Mouse (Mus musculus) left cerebral cortex, postnatal 4 days (tissue): ENCODE results near the gene Chd5. TPM values are rescaled to one million over a fixed set of nuclear protein-coding genes. Genes with fewer than 3 reads are reported as not detected.

ENCODE experiments used
- DNase-seq: peaks from one replicate; pipeline ENCODE4 v3.0.0-alpha.2; 2022
- intact Hi-C: fragments of 180-260 bp; cut with DNase I; formaldehyde crosslinking; loops from one replicate; pipeline ENCODE4 v1.15.1; 2025
- total RNA-seq, 2 experiments: library from RNA; stranded (reverse); gene quantifications; 2 replicates each; pipeline ENCODE4 v1.2.3; 2021

Gene Chd5
- total RNA-seq, 2 experiments from 2014 or later: 185 to 191 TPM

- intact Hi-C loops: loop anchor here (10.0 kb wide), 1 partner anchor 250 kb away; the partner anchor contains the start of gene Acot7
- DNase-seq: no peak
Observed at GRCm38 (mm10) chr4:152424341-152424740, 85.9 kb downstream of the Chd5 start.

GRCm38 (mm10) chr4:152424922-152425321, 86.5 kb downstream of the Chd5 start:
- no peak for DNase-seq
- intact Hi-C loops: loop anchor here (10.0 kb wide), 1 partner anchor 250 kb away; the partner anchor contains the start of gene Acot7

GRCm38 (mm10) chr4:152428259-152428658, 89.8 kb downstream of the Chd5 start:
- no peak for DNase-seq
- intact Hi-C loops: loop anchor here (10.0 kb wide), 1 partner anchor 253 kb away; the partner anchor contains the start of gene Acot7

GRCm38 (mm10) chr4:152432308-152432707, 93.9 kb downstream of the Chd5 start:
- intact Hi-C loops: loop anchor here (2.0 kb wide), 1 partner anchor 98 kb away; no protein-coding TSS in a partner anchor
- peak; percentile 47 for DNase-seq

- intact Hi-C loops: no loop called here
- DNase-seq: peak; percentile 97
Observed at GRCm38 (mm10) chr4:152434836-152435235, 96.4 kb downstream of the Chd5 start.

GRCm38 (mm10) chr4:152435255-152435654, 96.8 kb downstream of the Chd5 start:
- peak; percentile 89 for DNase-seq
- intact Hi-C loops: no loop called here

Other genes with a start within 250 kb of the Chd5 start
- gene Tnfrsf25, start 222.7 kb upstream of the Chd5 start, total RNA-seq: 1 to 10 TPM; 2.3 to 2.6 TPM
- gene Espn, start 186.3 kb upstream of the Chd5 start, total RNA-seq: under 1 TPM in 1 of 2 experiments, not detected in 1; 0.46 TPM
- not detected for gene Hes2, start 179.8 kb upstream of the Chd5 start, total RNA-seq
- 100 to 1,000 TPM; 349 to 380 TPM for gene Acot7, start 160.5 kb upstream of the Chd5 start, total RNA-seq
- gene Gpr153, start 64.4 kb upstream of the Chd5 start, total RNA-seq: 10 to 100 TPM; 28.6 to 31.1 TPM
- gene Hes3, start 47.0 kb upstream of the Chd5 start, total RNA-seq: under 1 TPM in 1 of 2 experiments, not detected in 1; 0.20 TPM
- 10 to 100 TPM; 22.8 to 23.4 TPM for gene Icmt, start 41.4 kb upstream of the Chd5 start, total RNA-seq
- 1 to 10 TPM; 3.0 to 3.8 TPM for gene Rnf207, start 19.7 kb upstream of the Chd5 start, total RNA-seq
- 100 to 1,000 TPM; 335 to 363 TPM for gene Rpl22, start 12.9 kb upstream of the Chd5 start, total RNA-seq
- 10 to 100 TPM; 10.5 to 12.1 TPM for gene Nphp4, start 138.1 kb downstream of the Chd5 start, total RNA-seq
- 10 to 100 TPM; 35.0 to 43.6 TPM for gene Kcnab2, start 139.2 kb downstream of the Chd5 start, total RNA-seq